Mouse (Mus musculus): ENCODE results near the gene Acox2. TPM values are rescaled to one million over a fixed set of nuclear protein-coding genes. Genes with fewer than 3 reads are reported as not detected.

The Acox2 gene
- polyA plus RNA-seq, 1 experiment from 2014 or later, result not detected

GRCm38 (mm10) chr14:8232155-8232910 is 26.8 kb downstream of the Acox2 start:
- 38% methylated on average over 6 of the region's 6 CpGs for WGBS (ENCODE audit: missing documents)
- H3K36me3 ChIP-seq (ENCODE audit: inconsistent target), result no peaks in the 10 kb centered on the region
- H3K4me3 ChIP-seq (ENCODE audit: inconsistent target), result no peak overlapping the region
- no peaks in the 10 kb centered on the region for H3K79me2 ChIP-seq (ENCODE audit: inconsistent target)
- no peak overlapping the region for H3K27ac ChIP-seq

GRCm38 (mm10) chr14:8229367-8230019 is 29.7 kb downstream of the Acox2 start:
- WGBS (ENCODE audit: missing documents), result 87% methylated on average over 9 of the region's 9 CpGs
- H3K79me2 ChIP-seq (ENCODE audit: inconsistent target), result no peaks in the 10 kb centered on the region
- H3K27ac ChIP-seq, result no peak overlapping the region
- H3K4me3 ChIP-seq (ENCODE audit: inconsistent target), result no peak overlapping the region
- H3K36me3 ChIP-seq (ENCODE audit: inconsistent target), result no peaks in the 10 kb centered on the region

GRCm38 (mm10) chr14:8224805-8225204 is 34.3 kb downstream of the Acox2 start:
- no peak overlapping the region for H3K27ac ChIP-seq
- peaks cover 20% of the 10 kb centered on the region for H3K36me3 ChIP-seq (ENCODE audit: inconsistent target)
- peaks cover 2% of the 10 kb centered on the region; the same call in 1 of the 2 replicates for H3K79me2 ChIP-seq (ENCODE audit: inconsistent target)
- H3K4me3 ChIP-seq (ENCODE audit: inconsistent target), result no peak overlapping the region
- whole genome bisulfite sequencing (ENCODE audit: missing documents), result 27% methylated on average over 2 of the region's 2 CpGs

- Histone ChIP-seq H3K36me3 (ENCODE audit: inconsistent target) (peaks cover 20% of the 10 kb centered on the region), H3K27ac (no peak overlapping the region), H3K4me3 (ENCODE audit: inconsistent target) (no peak overlapping the region), H3K79me2 (ENCODE audit: inconsistent target) (peaks cover 13% of the 10 kb centered on the region; the same call in 1 of the 2 replicates)
- WGBS (ENCODE audit: missing documents), result 15% methylated on average over 10 of the region's 10 CpGs
These were observed 35.5 kb downstream of the Acox2 start for GRCm38 (mm10) chr14:8223506-8224293.

- Histone ChIP-seq H3K4me3 (ENCODE audit: inconsistent target) (no peak overlapping the region), H3K27ac (no peak overlapping the region), H3K36me3 (ENCODE audit: inconsistent target) (peaks cover 20% of the 10 kb centered on the region), H3K79me2 (ENCODE audit: inconsistent target) (peaks cover 25% of the 10 kb centered on the region; the same call in 1 of the 2 replicates)
- WGBS (ENCODE audit: missing documents), result 96% methylated on average over 16 of the region's 16 CpGs
These were observed 36.6 kb downstream of the Acox2 start for GRCm38 (mm10) chr14:8222561-8222960.

- H3K4me3 ChIP-seq (ENCODE audit: inconsistent target), result no peak overlapping the region
- 100% methylated on average over 2 of the region's 2 CpGs for WGBS (ENCODE audit: missing documents)
- no peak overlapping the region for H3K27ac ChIP-seq
- peaks cover 20% of the 10 kb centered on the region for H3K36me3 ChIP-seq (ENCODE audit: inconsistent target)
- H3K79me2 ChIP-seq (ENCODE audit: inconsistent target), result peaks cover 40% of the 10 kb centered on the region; the same call in 1 of the 2 replicates
These were observed 38.2 kb downstream of the Acox2 start for GRCm38 (mm10) chr14:8220912-8221311.

GRCm38 (mm10) chr14:8220306-8220705 is 38.8 kb downstream of the Acox2 start:
- H3K27ac ChIP-seq, result no peak overlapping the region
- peaks cover 20% of the 10 kb centered on the region for H3K36me3 ChIP-seq (ENCODE audit: inconsistent target)
- no peak overlapping the region for H3K4me3 ChIP-seq (ENCODE audit: inconsistent target)
- WGBS (ENCODE audit: missing documents), result 76% methylated on average over 7 of the region's 7 CpGs
- H3K79me2 ChIP-seq (ENCODE audit: inconsistent target), result peaks cover 46% of the 10 kb centered on the region; the same call in 1 of the 2 replicates

GRCm38 (mm10) chr14:8219876-8220275 is 39.3 kb downstream of the Acox2 start:
- H3K36me3 ChIP-seq (ENCODE audit: inconsistent target), result peaks cover 20% of the 10 kb centered on the region
- H3K27ac ChIP-seq, result no peak overlapping the region
- no peak overlapping the region for H3K4me3 ChIP-seq (ENCODE audit: inconsistent target)
- peaks cover 50% of the 10 kb centered on the region; the same call in 1 of the 2 replicates for H3K79me2 ChIP-seq (ENCODE audit: inconsistent target)
- 94% methylated on average over 11 of the region's 11 CpGs for WGBS (ENCODE audit: missing documents)

- peaks cover 20% of the 10 kb centered on the region for H3K36me3 ChIP-seq (ENCODE audit: inconsistent target)
- H3K79me2 ChIP-seq (ENCODE audit: inconsistent target), result peaks cover 52% of the 10 kb centered on the region; the same call in 1 of the 2 replicates
- no peak overlapping the region for H3K4me3 ChIP-seq (ENCODE audit: inconsistent target)
- 93% methylated on average over 10 of the region's 10 CpGs for WGBS (ENCODE audit: missing documents)
- H3K27ac ChIP-seq, result no peak overlapping the region
These were observed 40.3 kb downstream of the Acox2 start for GRCm38 (mm10) chr14:8218730-8219380.

GRCm38 (mm10) chr14:8218238-8218637 is 40.9 kb downstream of the Acox2 start:
- H3K27ac ChIP-seq, result no peak overlapping the region
- WGBS (ENCODE audit: missing documents), result 81% methylated on average over 7 of the region's 7 CpGs
- H3K36me3 ChIP-seq (ENCODE audit: inconsistent target), result peaks cover 20% of the 10 kb centered on the region
- no peak overlapping the region for H3K4me3 ChIP-seq (ENCODE audit: inconsistent target)
- peaks cover 52% of the 10 kb centered on the region; the same call in 1 of the 2 replicates for H3K79me2 ChIP-seq (ENCODE audit: inconsistent target)

- Histone ChIP-seq H3K36me3 (ENCODE audit: inconsistent target) (peaks cover 6% of the 10 kb centered on the region; the same call in 1 of the 2 replicates), H3K79me2 (ENCODE audit: inconsistent target) (peaks cover 52% of the 10 kb centered on the region; the same call in 1 of the 2 replicates), H3K27ac (no peak overlapping the region), H3K4me3 (ENCODE audit: inconsistent target) (no peak overlapping the region)
- 28% methylated on average over 5 of the region's 5 CpGs for WGBS (ENCODE audit: missing documents)
These were observed 43.1 kb downstream of the Acox2 start for GRCm38 (mm10) chr14:8216100-8216499.

GRCm38 (mm10) chr14:8215208-8215778 is 43.9 kb downstream of the Acox2 start:
- WGBS (ENCODE audit: missing documents), result 59% methylated on average over 21 of the region's 21 CpGs
- H3K4me3 ChIP-seq (ENCODE audit: inconsistent target), result peak overlapping the region; percentile 80
- no peak overlapping the region for H3K27ac ChIP-seq
- peaks cover 52% of the 10 kb centered on the region; the same call in 1 of the 2 replicates for H3K79me2 ChIP-seq (ENCODE audit: inconsistent target)
- no peaks in the 10 kb centered on the region for H3K36me3 ChIP-seq (ENCODE audit: inconsistent target)

- WGBS (ENCODE audit: missing documents), result 4% methylated on average over 63 of the region's 63 CpGs
- Histone ChIP-seq H3K4me3 (ENCODE audit: inconsistent target) (peak overlapping the region; percentile 80), H3K79me2 (ENCODE audit: inconsistent target) (peaks cover 47% of the 10 kb centered on the region; the same call in 1 of the 2 replicates), H3K27ac (0 out of 2 replicates have a peak overlapping the region, but pooled peaks have one; percentile 28), H3K36me3 (ENCODE audit: inconsistent target) (no peaks in the 10 kb centered on the region)
These were observed 44.6 kb downstream of the Acox2 start for GRCm38 (mm10) chr14:8214299-8215207.

All from macrophage (primary cell).